Comparison of ENCODE assay signal across 8 mouse cellular contexts in genomic region chr8:118850381-118850780, GRCm38 (mm10).
DNase-seq lines count a peak whose midpoint lies in the region; ATAC-seq and TF ChIP-seq lines count a peak whose summit lies in the region.

No protein-coding gene starts in this region.

- no peaks in the 10 kb centered on the region for H3K27me3 ChIP-seq in heart, embryonic 12.5 days (replicated peaks)
- 0 out of 2 replicates have a peak, but pooled peaks cover 3% of the 10 kb centered on the region for H3K27me3 ChIP-seq in embryonic facial prominence, embryonic 14.5 days (replicated peaks; ENCODE audit: control insufficient read depth, insufficient read depth, low read length)
- H3K27me3 ChIP-seq in heart, embryonic 13.5 days (replicated peaks) = peaks cover 3% of the 10 kb centered on the region; the same call in 1 of the 2 replicates
- no peaks in the 10 kb centered on the region for H3K27me3 ChIP-seq in testis, adult 2 months (ENCODE audit: control insufficient read depth, insufficient read depth, low read length)

- no peak overlapping the region for H3K9ac ChIP-seq in heart, embryonic 12.5 days
- H3K9ac ChIP-seq in embryonic facial prominence, embryonic 14.5 days (ENCODE audit: low read depth, low read length) = no peak overlapping the region
- H3K9ac ChIP-seq in heart, embryonic 13.5 days = no peak overlapping the region

- WGBS in heart, embryonic 12.5 days = 24% methylated on average over 6 of the region's 6 CpGs
- 25% methylated on average over 6 of the region's 6 CpGs for WGBS in embryonic facial prominence, embryonic 14.5 days
- 19% methylated on average over 6 of the region's 6 CpGs for WGBS in heart, embryonic 13.5 days

- no peaks in the 10 kb centered on the region for H3K9me3 ChIP-seq in heart, embryonic 12.5 days (replicated peaks)
- H3K9me3 ChIP-seq in embryonic facial prominence, embryonic 14.5 days (ENCODE audit: control insufficient read depth, low read length) = no peaks in the 10 kb centered on the region
- no peaks in the 10 kb centered on the region for H3K9me3 ChIP-seq in heart, embryonic 13.5 days

- no peak overlapping the region for H3K4me2 ChIP-seq in heart, embryonic 12.5 days
- no peak overlapping the region for H3K4me2 ChIP-seq in embryonic facial prominence, embryonic 14.5 days (ENCODE audit: low read depth, low read length)
- H3K4me2 ChIP-seq in heart, embryonic 13.5 days = no peak overlapping the region

- peak; percentile 95 for TF ChIP-seq CTCF in testis, adult 2 months (IDR thresholded peaks at IDR 0.05; ENCODE audit: control insufficient read depth, insufficient read depth, insufficient replicate concordance, low read depth, low read length)

- H3K4me3 ChIP-seq in heart, embryonic 12.5 days = no peak overlapping the region
- no peak overlapping the region for H3K4me3 ChIP-seq in embryonic facial prominence, embryonic 14.5 days (ENCODE audit: low read depth, low read length)
- H3K4me3 ChIP-seq in heart, embryonic 13.5 days = no peak overlapping the region
- no peak overlapping the region for H3K4me3 ChIP-seq in testis, adult 2 months (ENCODE audit: control insufficient read depth, low read depth, low read length)

- H3K27ac ChIP-seq in heart, embryonic 12.5 days (ENCODE audit: poor library complexity, severe bottlenecking) = no peak overlapping the region
- no peak overlapping the region for H3K27ac ChIP-seq in embryonic facial prominence, embryonic 14.5 days (replicated peaks; ENCODE audit: low read depth, low read length)
- H3K27ac ChIP-seq in heart, embryonic 13.5 days (replicated peaks) = no peak overlapping the region
- H3K27ac ChIP-seq in testis, adult 2 months (ENCODE audit: control insufficient read depth, insufficient read depth, low read depth, low read length) = no peak overlapping the region

- no peak for TF ChIP-seq POLR2A in testis, adult 2 months (IDR thresholded peaks at IDR 0.05; ENCODE audit: control insufficient read depth, low read depth, low read length)

- H3K36me3 ChIP-seq in heart, embryonic 12.5 days = no peaks in the 10 kb centered on the region
- no peaks in the 10 kb centered on the region for H3K36me3 ChIP-seq in embryonic facial prominence, embryonic 14.5 days (ENCODE audit: control insufficient read depth, insufficient read depth, low read length)
- no peaks in the 10 kb centered on the region for H3K36me3 ChIP-seq in heart, embryonic 13.5 days
- H3K36me3 ChIP-seq in testis, adult 2 months (ENCODE audit: control insufficient read depth, insufficient read depth, low read length) = no peaks in the 10 kb centered on the region

- no peak for ATAC-seq in heart, embryonic 12.5 days (ENCODE audit: insufficient number of reproducible peaks, low FRiP score)
- ATAC-seq in embryonic facial prominence, embryonic 14.5 days (ENCODE audit: low read depth) = no peak
- peak; percentile 42; the same call in 1 of the 2 replicates for ATAC-seq in heart, embryonic 13.5 days (ENCODE audit: extremely low read depth, insufficient number of reproducible peaks, low FRiP score, low TSS enrichment)

- DNase-seq in heart, adult 11 months = peak; percentile 94
- peak; percentile 71 for DNase-seq in adrenal gland, postnatal 10 days
- peak; percentile 72 for DNase-seq in embryonic facial prominence, embryonic 14.5 days (ENCODE audit: low spot score)
- peak; percentile 75 to 78 for DNase-seq in layer of hippocampus, postnatal 25 days (ENCODE audit: extremely low spot score in 1 of 2, low spot score in 1 of 2)
- peak; percentile 85 for DNase-seq in mesoderm, embryonic 11.5 days (ENCODE audit: low read depth, low spot score)

- H3K4me1 ChIP-seq in heart, embryonic 12.5 days (replicated peaks) = 0 out of 2 replicates have a peak, but pooled peaks cover 6% of the 10 kb centered on the region
- H3K4me1 ChIP-seq in embryonic facial prominence, embryonic 14.5 days (ENCODE audit: control insufficient read depth, insufficient read depth, low read length) = no peaks in the 10 kb centered on the region
- peaks cover 5% of the 10 kb centered on the region; the same call in 1 of the 2 replicates for H3K4me1 ChIP-seq in heart, embryonic 13.5 days
- H3K4me1 ChIP-seq in testis, adult 2 months (ENCODE audit: control insufficient read depth, insufficient read depth, low read length) = no peaks in the 10 kb centered on the region
